Mouse (Mus musculus): Measurements from ENCODE around the gene Aup1. TPM values are rescaled to one million over a fixed set of nuclear protein-coding genes. Genes with fewer than 3 reads are reported as not detected.

The Aup1 gene
- polyA plus RNA-seq, 1 experiment from 2014 or later: 135 TPM

DNA sequence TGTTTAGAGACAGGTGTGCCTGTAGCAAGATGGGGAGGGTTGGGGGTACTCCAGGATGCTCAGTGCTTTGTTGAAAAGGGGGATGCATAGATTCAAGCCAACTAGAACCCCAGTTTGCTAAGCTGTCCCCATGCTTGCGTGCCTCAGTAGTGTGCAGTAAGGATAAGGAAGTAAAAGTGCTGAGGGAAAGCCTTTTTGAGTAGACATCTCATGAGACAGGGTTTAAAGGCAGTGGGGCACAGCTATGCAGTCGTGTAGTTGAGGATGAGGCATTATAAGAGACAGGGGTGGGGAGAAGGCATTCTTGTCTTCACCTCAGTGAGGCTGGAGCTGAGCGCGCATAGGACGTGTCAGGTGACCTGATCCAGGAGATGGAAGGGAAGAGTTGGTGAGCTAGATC, 13.7 kb upstream of the Aup1 start:
- ATAC-seq (ENCODE audit: low FRiP score, low TSS enrichment): no peak
- Histone ChIP-seq H3K9ac (ENCODE audit: low read length) (no peak overlapping the region), H3K27ac (replicated peaks) (no peak overlapping the region), H3K4me3 (ENCODE audit: low read depth, low read length) (no peak overlapping the region), H3K4me1 (replicated peaks; ENCODE audit: control insufficient read depth, insufficient read depth) (no peaks in the 10 kb centered on the region), H3K9me3 (ENCODE audit: control insufficient read depth, low read length) (no peaks in the 10 kb centered on the region), H3K4me2 (replicated peaks; ENCODE audit: low read depth) (no peak overlapping the region), H3K27me3 (ENCODE audit: control insufficient read depth, insufficient read depth, low read length) (no peaks in the 10 kb centered on the region), H3K36me3 (ENCODE audit: control insufficient read depth, insufficient read depth, low read length) (no peaks in the 10 kb centered on the region)
- no peak for TF ChIP-seq EP300 (optimal IDR thresholded peaks at IDR 0.05)
- TF ChIP-seq CTCF (IDR thresholded peaks at IDR 0.05; ENCODE audit: low read depth): no peak
- 78% methylated on average over 5 of the region's 5 CpGs for WGBS
- no peak for DNase-seq (ENCODE audit: low spot score)

- Histone ChIP-seq H3K27ac (replicated peaks) (no peak overlapping the region), H3K4me1 (replicated peaks; ENCODE audit: control insufficient read depth, insufficient read depth) (no peaks in the 10 kb centered on the region), H3K36me3 (ENCODE audit: control insufficient read depth, insufficient read depth, low read length) (no peaks in the 10 kb centered on the region), H3K4me2 (replicated peaks; ENCODE audit: low read depth) (no peak overlapping the region), H3K27me3 (ENCODE audit: control insufficient read depth, insufficient read depth, low read length) (no peaks in the 10 kb centered on the region), H3K9me3 (ENCODE audit: control insufficient read depth, low read length) (no peaks in the 10 kb centered on the region), H3K4me3 (ENCODE audit: low read depth, low read length) (no peak overlapping the region), H3K9ac (ENCODE audit: low read length) (no peak overlapping the region)
- no peak for DNase-seq (ENCODE audit: low spot score)
- ATAC-seq (ENCODE audit: low FRiP score, low TSS enrichment): no peak
- no peak for TF ChIP-seq CTCF (IDR thresholded peaks at IDR 0.05; ENCODE audit: low read depth)
- no peak for TF ChIP-seq EP300 (optimal IDR thresholded peaks at IDR 0.05)
- whole genome bisulfite sequencing: 64% methylated on average over 6 of the region's 6 CpGs
These were observed 10.8 kb upstream of the Aup1 start for GRCm38 (mm10) chr6:83043561-83043960.

DNA sequence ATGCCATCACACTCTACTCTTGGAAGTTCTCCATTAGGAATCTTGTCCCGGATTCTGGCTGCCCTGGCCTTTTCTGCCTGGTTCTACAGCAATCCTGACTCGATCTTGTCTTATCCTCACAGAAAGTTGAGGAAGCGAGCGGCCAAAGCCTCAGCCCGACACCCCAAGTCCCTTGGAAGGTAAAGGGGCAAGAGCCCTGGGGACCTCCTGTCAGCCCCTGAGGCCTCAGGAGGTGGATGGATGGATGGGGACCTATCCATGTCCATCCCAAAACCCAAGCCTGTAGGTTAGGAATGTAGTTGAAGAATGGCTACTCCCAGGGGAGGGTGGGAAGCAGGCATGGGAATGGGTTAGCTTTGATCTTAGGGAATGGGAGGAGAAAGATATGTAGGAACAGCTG, 10.3 kb upstream of the Aup1 start:
- Histone ChIP-seq H3K27me3 (ENCODE audit: control insufficient read depth, insufficient read depth, low read length) (no peaks in the 10 kb centered on the region), H3K9me3 (ENCODE audit: control insufficient read depth, low read length) (no peaks in the 10 kb centered on the region), H3K9ac (ENCODE audit: low read length) (no peak overlapping the region), H3K4me2 (replicated peaks; ENCODE audit: low read depth) (no peak overlapping the region), H3K4me1 (replicated peaks; ENCODE audit: control insufficient read depth, insufficient read depth) (no peaks in the 10 kb centered on the region), H3K4me3 (ENCODE audit: low read depth, low read length) (no peak overlapping the region), H3K36me3 (ENCODE audit: control insufficient read depth, insufficient read depth, low read length) (no peaks in the 10 kb centered on the region), H3K27ac (replicated peaks) (no peak overlapping the region)
- WGBS: 91% methylated on average over 5 of the region's 5 CpGs
- ATAC-seq (ENCODE audit: low FRiP score, low TSS enrichment): peak; percentile 37; the same call in 1 of the 2 replicates
- TF ChIP-seq EP300 (optimal IDR thresholded peaks at IDR 0.05): no peak
- no peak for TF ChIP-seq CTCF (IDR thresholded peaks at IDR 0.05; ENCODE audit: low read depth)
- no peak for DNase-seq (ENCODE audit: low spot score)

DNA sequence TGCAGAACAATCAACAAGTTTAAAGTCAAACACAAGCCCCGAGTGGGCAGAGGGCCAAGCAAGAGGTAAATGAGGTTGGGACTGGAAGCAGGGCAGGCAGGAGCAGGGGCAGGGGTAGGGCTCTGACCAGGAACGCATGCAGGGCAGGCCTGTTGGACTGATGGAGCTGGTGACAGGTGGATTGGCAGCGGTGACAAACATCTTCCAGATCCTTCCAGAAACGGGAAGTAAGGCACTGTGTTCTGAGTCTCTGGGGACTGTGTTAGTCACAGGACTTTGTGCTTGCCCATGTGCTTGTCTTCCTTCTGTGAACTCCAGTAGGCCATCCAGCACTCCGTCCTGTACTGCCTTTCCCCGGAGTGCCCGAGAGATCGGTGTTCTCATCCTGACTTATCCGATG, 9.6 kb upstream of the Aup1 start:
- Histone ChIP-seq H3K9ac (ENCODE audit: low read length) (no peak overlapping the region), H3K4me1 (replicated peaks; ENCODE audit: control insufficient read depth, insufficient read depth) (no peaks in the 10 kb centered on the region)
- TF ChIP-seq CTCF (IDR thresholded peaks at IDR 0.05; ENCODE audit: low read depth): no peak
- TF ChIP-seq EP300 (optimal IDR thresholded peaks at IDR 0.05): no peak

GRCm38 (mm10) chr6:83049367-83049766, 5.0 kb upstream of the Aup1 start:
- H3K4me2 ChIP-seq (replicated peaks; ENCODE audit: low read depth): no peak overlapping the region
- no peaks in the 10 kb centered on the region for H3K27me3 ChIP-seq (ENCODE audit: control insufficient read depth, insufficient read depth, low read length)
- DNase-seq (ENCODE audit: low spot score) (no peak), ATAC-seq (ENCODE audit: low FRiP score, low TSS enrichment) (no peak)
- TF ChIP-seq EP300 (optimal IDR thresholded peaks at IDR 0.05) (no peak), CTCF (IDR thresholded peaks at IDR 0.05; ENCODE audit: low read depth) (no peak)
- WGBS: 72% methylated on average over 10 of the region's 10 CpGs
- 0 out of 2 replicates have a peak, but pooled peaks cover 3% of the 10 kb centered on the region for H3K4me1 ChIP-seq (replicated peaks; ENCODE audit: control insufficient read depth, insufficient read depth)
- H3K36me3 ChIP-seq (ENCODE audit: control insufficient read depth, insufficient read depth, low read length): peaks cover 3% of the 10 kb centered on the region; the same call in 1 of the 2 replicates
- no peak overlapping the region for H3K9ac ChIP-seq (ENCODE audit: low read length)
- no peak overlapping the region for H3K27ac ChIP-seq (replicated peaks)
- H3K4me3 ChIP-seq (ENCODE audit: low read depth, low read length): no peak overlapping the region
- no peaks in the 10 kb centered on the region for H3K9me3 ChIP-seq (ENCODE audit: control insufficient read depth, low read length)

More for the DNA sequence above, 9.6 kb upstream of the Aup1 start:
- DNase-seq (ENCODE audit: low spot score) (no peak), ATAC-seq (ENCODE audit: low FRiP score, low TSS enrichment) (no peak)
- Histone ChIP-seq H3K4me2 (replicated peaks; ENCODE audit: low read depth) (no peak overlapping the region), H3K4me3 (ENCODE audit: low read depth, low read length) (no peak overlapping the region), H3K27ac (replicated peaks) (no peak overlapping the region), H3K27me3 (ENCODE audit: control insufficient read depth, insufficient read depth, low read length) (no peaks in the 10 kb centered on the region), H3K9me3 (ENCODE audit: control insufficient read depth, low read length) (no peaks in the 10 kb centered on the region), H3K36me3 (ENCODE audit: control insufficient read depth, insufficient read depth, low read length) (no peaks in the 10 kb centered on the region)
- 63% methylated on average over 9 of the region's 9 CpGs for WGBS

DNA sequence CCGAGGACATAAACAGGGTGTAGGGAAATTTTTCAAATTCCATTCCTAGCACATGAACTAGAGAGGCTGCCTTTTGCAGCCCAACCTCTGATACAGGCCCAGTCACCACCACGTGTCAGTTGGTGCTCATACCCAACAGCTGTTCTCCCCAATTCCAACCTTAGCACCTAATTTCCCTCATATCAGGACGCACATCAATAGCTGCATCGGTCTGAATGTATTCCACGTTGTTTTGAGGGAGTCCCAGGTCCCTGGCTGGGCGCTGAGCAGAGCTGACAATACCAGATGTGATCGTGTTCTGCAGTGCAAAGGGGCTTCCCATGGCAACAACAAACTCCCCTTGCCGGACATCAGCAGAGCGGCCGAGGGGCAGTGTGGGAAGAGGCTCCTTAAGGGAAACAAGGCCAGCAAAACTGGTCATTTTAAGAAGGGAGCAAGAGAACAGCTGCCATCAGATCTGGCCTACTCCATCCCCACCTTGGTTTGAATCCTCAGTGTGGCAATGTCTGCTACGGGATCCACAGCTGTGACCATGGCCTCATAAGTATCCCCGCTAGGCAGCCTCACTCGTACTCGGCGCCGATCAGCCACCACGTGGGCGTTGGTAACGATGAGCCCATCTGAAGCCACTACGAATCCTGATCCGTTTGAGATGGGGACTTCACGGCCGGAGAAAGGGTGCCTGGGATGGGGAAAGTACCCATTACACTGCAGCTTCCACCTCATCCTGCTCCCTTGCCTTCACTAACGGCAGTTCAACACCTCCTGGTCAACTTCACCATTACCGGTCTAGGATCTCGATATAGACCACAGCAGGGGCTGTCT, 973 bp upstream of the Aup1 start:
- no peak for ATAC-seq (ENCODE audit: low FRiP score, low TSS enrichment)
- WGBS: 3% methylated on average over 26 of the region's 26 CpGs
- H3K9me3 ChIP-seq (ENCODE audit: control insufficient read depth, low read length): no peaks in the 10 kb centered on the region
- peak overlapping the region; percentile 96 for H3K9ac ChIP-seq (ENCODE audit: low read length)
- H3K4me1 ChIP-seq (replicated peaks; ENCODE audit: control insufficient read depth, insufficient read depth): peaks cover 3% of the 10 kb centered on the region; the same call in 1 of the 2 replicates
- peak overlapping the region; percentile 71 for H3K27ac ChIP-seq (replicated peaks)
- peaks cover 14% of the 10 kb centered on the region for H3K36me3 ChIP-seq (ENCODE audit: control insufficient read depth, insufficient read depth, low read length)
- no peaks in the 10 kb centered on the region for H3K27me3 ChIP-seq (ENCODE audit: control insufficient read depth, insufficient read depth, low read length)
- TF ChIP-seq CTCF (IDR thresholded peaks at IDR 0.05; ENCODE audit: low read depth) (no peak), EP300 (optimal IDR thresholded peaks at IDR 0.05) (no peak)
- DNase-seq (ENCODE audit: low spot score): peak; percentile 35
- peak overlapping the region; percentile 97 for H3K4me2 ChIP-seq (replicated peaks; ENCODE audit: low read depth)
- peak overlapping the region; percentile 95 for H3K4me3 ChIP-seq (ENCODE audit: low read depth, low read length)

Data from stomach, postnatal 0 days (tissue).